Mouse (Mus musculus): ENCODE data around the gene Tiam1. TPM values are rescaled to one million over a fixed set of nuclear protein-coding genes. Genes with fewer than 3 reads are reported as not detected.
A peak's percentile ranks its signal among the peaks of the same experiment; 100 is the strongest.

The Tiam1 gene
- polyA plus RNA-seq, 1 experiment from 2014 or later = 45.9 TPM

- ATAC-seq (ENCODE audit: insufficient number of reproducible peaks, insufficient read depth, low FRiP score, low TSS enrichment, low read depth) = no peak
- no peak overlapping the region for H3K27ac ChIP-seq
- no peaks in the 10 kb centered on the region for H3K9me3 ChIP-seq
Measured at GRCm38 (mm10) chr16:90170676-90171075, 27.1 kb upstream of the Tiam1 start.

GRCm38 (mm10) chr16:90169863-90170630 is 26.5 kb upstream of the Tiam1 start:
- WGBS = 63% methylated on average over 13 of the region's 13 CpGs
- Histone ChIP-seq H3K4me2 (no peak overlapping the region), H3K9ac (no peak overlapping the region), H3K4me3 (no peak overlapping the region), H3K27ac (no peak overlapping the region), H3K27me3 (no peaks in the 10 kb centered on the region), H3K36me3 (no peaks in the 10 kb centered on the region), H3K9me3 (no peaks in the 10 kb centered on the region), H3K4me1 (peaks cover 4% of the 10 kb centered on the region; the same call in 1 of the 2 replicates)
- ATAC-seq (ENCODE audit: insufficient number of reproducible peaks, insufficient read depth, low FRiP score, low TSS enrichment, low read depth) = no peak

More at GRCm38 (mm10) chr16:90170676-90171075, 27.1 kb upstream of the Tiam1 start:
- H3K4me2 ChIP-seq = no peak overlapping the region
- H3K4me1 ChIP-seq = peaks cover 4% of the 10 kb centered on the region; the same call in 1 of the 2 replicates
- no peak overlapping the region for H3K4me3 ChIP-seq
- WGBS = 92% methylated on average over 1 of the region's 1 CpGs
- H3K27me3 ChIP-seq = no peaks in the 10 kb centered on the region
- no peaks in the 10 kb centered on the region for H3K36me3 ChIP-seq
- no peak overlapping the region for H3K9ac ChIP-seq

GRCm38 (mm10) chr16:90167646-90168045 is 24.1 kb upstream of the Tiam1 start:
- ATAC-seq (ENCODE audit: insufficient number of reproducible peaks, insufficient read depth, low FRiP score, low TSS enrichment, low read depth) = no peak
- no peaks in the 10 kb centered on the region for H3K27me3 ChIP-seq
- H3K9me3 ChIP-seq = no peaks in the 10 kb centered on the region
- H3K27ac ChIP-seq = no peak overlapping the region
- no peaks in the 10 kb centered on the region for H3K36me3 ChIP-seq
- H3K9ac ChIP-seq = no peak overlapping the region
- no peak overlapping the region for H3K4me2 ChIP-seq
- peaks cover 4% of the 10 kb centered on the region; the same call in 1 of the 2 replicates for H3K4me1 ChIP-seq
- no peak overlapping the region for H3K4me3 ChIP-seq
- WGBS = 29% methylated on average over 10 of the region's 10 CpGs

GRCm38 (mm10) chr16:90165435-90165834 is 21.9 kb upstream of the Tiam1 start:
- Histone ChIP-seq H3K4me1 (peaks cover 4% of the 10 kb centered on the region; the same call in 1 of the 2 replicates), H3K4me2 (no peak overlapping the region), H3K9ac (no peak overlapping the region), H3K4me3 (no peak overlapping the region), H3K27me3 (no peaks in the 10 kb centered on the region), H3K27ac (no peak overlapping the region), H3K36me3 (no peaks in the 10 kb centered on the region), H3K9me3 (no peaks in the 10 kb centered on the region)
- no peak for ATAC-seq (ENCODE audit: insufficient number of reproducible peaks, insufficient read depth, low FRiP score, low TSS enrichment, low read depth)
- WGBS = 75% methylated on average over 2 of the region's 2 CpGs

GRCm38 (mm10) chr16:90164942-90165341 is 21.4 kb upstream of the Tiam1 start:
- Histone ChIP-seq H3K27ac (no peak overlapping the region), H3K9me3 (no peaks in the 10 kb centered on the region), H3K27me3 (no peaks in the 10 kb centered on the region), H3K4me3 (no peak overlapping the region), H3K4me1 (peaks cover 4% of the 10 kb centered on the region; the same call in 1 of the 2 replicates), H3K36me3 (no peaks in the 10 kb centered on the region), H3K4me2 (no peak overlapping the region), H3K9ac (no peak overlapping the region)
- 93% methylated on average over 11 of the region's 11 CpGs for WGBS
- no peak for ATAC-seq (ENCODE audit: insufficient number of reproducible peaks, insufficient read depth, low FRiP score, low TSS enrichment, low read depth)

GRCm38 (mm10) chr16:90155080-90155479 is 11.5 kb upstream of the Tiam1 start:
- WGBS = 27% methylated on average over 7 of the region's 7 CpGs
- Histone ChIP-seq H3K27ac (no peak overlapping the region), H3K4me1 (peaks cover 15% of the 10 kb centered on the region), H3K4me2 (no peak overlapping the region), H3K4me3 (no peak overlapping the region), H3K9ac (no peak overlapping the region), H3K36me3 (no peaks in the 10 kb centered on the region), H3K27me3 (no peaks in the 10 kb centered on the region), H3K9me3 (no peaks in the 10 kb centered on the region; the same call in 1 of the 2 replicates)
- ATAC-seq (ENCODE audit: insufficient number of reproducible peaks, insufficient read depth, low FRiP score, low TSS enrichment, low read depth) = no peak

GRCm38 (mm10) chr16:90150820-90151219 is 7.3 kb upstream of the Tiam1 start:
- peaks cover 16% of the 10 kb centered on the region for H3K4me1 ChIP-seq
- WGBS = 78% methylated on average over 6 of the region's 6 CpGs
- no peak for ATAC-seq (ENCODE audit: insufficient number of reproducible peaks, insufficient read depth, low FRiP score, low TSS enrichment, low read depth)
- peak overlapping the region; percentile 60; the same call in 1 of the 2 replicates for H3K27ac ChIP-seq
- H3K4me3 ChIP-seq = no peak overlapping the region
- no peaks in the 10 kb centered on the region for H3K36me3 ChIP-seq
- H3K9me3 ChIP-seq = no peaks in the 10 kb centered on the region
- no peaks in the 10 kb centered on the region for H3K27me3 ChIP-seq
- H3K4me2 ChIP-seq = no peak overlapping the region
- no peak overlapping the region for H3K9ac ChIP-seq

- Histone ChIP-seq H3K4me1 (peaks cover 11% of the 10 kb centered on the region), H3K27ac (peak overlapping the region; percentile 60; the same call in 1 of the 2 replicates), H3K9ac (no peak overlapping the region), H3K27me3 (no peaks in the 10 kb centered on the region), H3K4me2 (no peak overlapping the region), H3K9me3 (no peaks in the 10 kb centered on the region), H3K36me3 (no peaks in the 10 kb centered on the region), H3K4me3 (no peak overlapping the region)
- no peak for ATAC-seq (ENCODE audit: insufficient number of reproducible peaks, insufficient read depth, low FRiP score, low TSS enrichment, low read depth)
- WGBS = 53% methylated on average over 7 of the region's 7 CpGs
Measured at GRCm38 (mm10) chr16:90150126-90150525, 6.6 kb upstream of the Tiam1 start.

- no peaks in the 10 kb centered on the region for H3K9me3 ChIP-seq
- H3K36me3 ChIP-seq = no peaks in the 10 kb centered on the region
- WGBS = 68% methylated on average over 9 of the region's 9 CpGs
- H3K27ac ChIP-seq = peak overlapping the region; percentile 45; the same call in 1 of the 2 replicates
- H3K4me2 ChIP-seq = no peak overlapping the region
- H3K9ac ChIP-seq = no peak overlapping the region
- peaks cover 13% of the 10 kb centered on the region; the same call in 1 of the 2 replicates for H3K4me1 ChIP-seq
- H3K4me3 ChIP-seq = no peak overlapping the region
- no peaks in the 10 kb centered on the region for H3K27me3 ChIP-seq
- ATAC-seq (ENCODE audit: insufficient number of reproducible peaks, insufficient read depth, low FRiP score, low TSS enrichment, low read depth) = no peak
Measured at GRCm38 (mm10) chr16:90149335-90149734, 5.8 kb upstream of the Tiam1 start.

GRCm38 (mm10) chr16:90145244-90145643 is 1.7 kb upstream of the Tiam1 start:
- WGBS = 80% methylated on average over 1 of the region's 1 CpGs
- H3K9me3 ChIP-seq = no peaks in the 10 kb centered on the region
- no peaks in the 10 kb centered on the region for H3K36me3 ChIP-seq
- no peak overlapping the region for H3K4me3 ChIP-seq
- H3K9ac ChIP-seq = no peak overlapping the region
- peak overlapping the region; percentile 98; the same call in 1 of the 2 replicates for H3K4me2 ChIP-seq
- peaks cover 31% of the 10 kb centered on the region for H3K4me1 ChIP-seq
- no peak overlapping the region for H3K27ac ChIP-seq
- no peak for ATAC-seq (ENCODE audit: insufficient number of reproducible peaks, insufficient read depth, low FRiP score, low TSS enrichment, low read depth)
- H3K27me3 ChIP-seq = no peaks in the 10 kb centered on the region

GRCm38 (mm10) chr16:90144541-90144940 is 972 bp upstream of the Tiam1 start:
- H3K9ac ChIP-seq = peak overlapping the region; percentile 85
- 9% methylated on average over 13 of the region's 13 CpGs for WGBS

GRCm38 (mm10) chr16:90143416-90143759 is 181 bp downstream of the Tiam1 start:
- Histone ChIP-seq H3K9ac (peak overlapping the region; percentile 85), H3K4me1 (peaks cover 41% of the 10 kb centered on the region), H3K36me3 (no peaks in the 10 kb centered on the region), H3K9me3 (no peaks in the 10 kb centered on the region), H3K27me3 (no peaks in the 10 kb centered on the region), H3K27ac (peak overlapping the region; percentile 92), H3K4me3 (peak overlapping the region; percentile 63), H3K4me2 (peak overlapping the region; percentile 98)
- peak; percentile 57 for ATAC-seq (ENCODE audit: insufficient number of reproducible peaks, insufficient read depth, low FRiP score, low TSS enrichment, low read depth)
- WGBS = 0% methylated on average over 21 of the region's 21 CpGs

More at GRCm38 (mm10) chr16:90144541-90144940, 972 bp upstream of the Tiam1 start:
- H3K4me1 ChIP-seq = peaks cover 36% of the 10 kb centered on the region
- H3K9me3 ChIP-seq = no peaks in the 10 kb centered on the region
- ATAC-seq (ENCODE audit: insufficient number of reproducible peaks, insufficient read depth, low FRiP score, low TSS enrichment, low read depth) = no peak
- no peaks in the 10 kb centered on the region for H3K27me3 ChIP-seq
- peak overlapping the region; percentile 98 for H3K4me2 ChIP-seq
- H3K27ac ChIP-seq = peak overlapping the region; percentile 92; the same call in 1 of the 2 replicates
- peak overlapping the region; percentile 63 for H3K4me3 ChIP-seq
- no peaks in the 10 kb centered on the region for H3K36me3 ChIP-seq

Measured in embryonic facial prominence, embryonic 13.5 days (tissue).